ENCODE assay signal across 7 mouse cellular contexts in genomic region chr13:35782949-35783348, GRCm38 (mm10).
DNase-seq lines count a peak whose midpoint lies in the region; ATAC-seq and TF ChIP-seq lines count a peak whose summit lies in the region.

No protein-coding gene starts in this region.

- DNase-seq in ES-CJ7 (ENCODE audit: low read depth, low spot score), result peak; percentile 64
- peak; percentile 74 for DNase-seq in adipocyte (ENCODE audit: low spot score)
- peak; percentile 37 to 48 for DNase-seq in heart, adult 9 months (ENCODE audit: low spot score in 2 of 2)
- peak; percentile 48 for DNase-seq in kidney, postnatal 10 days
- peak; percentile 67 for DNase-seq in liver, postnatal 0 days
- peak; percentile 34 for DNase-seq in retina, postnatal 7 days (ENCODE audit: low read depth, low spot score)

- no peak overlapping the region for H3K27ac ChIP-seq in cortical plate, adult 2 months (ENCODE audit: insufficient read depth, low read length)
- H3K27ac ChIP-seq in liver, postnatal 0 days (ENCODE audit: low read depth), result peak overlapping the region; percentile 49

- TF ChIP-seq POLR2A in cortical plate, adult 2 months (IDR thresholded peaks at IDR 0.05; ENCODE audit: extremely low read depth, insufficient read depth, low read length), result no peak

- H3K4me1 ChIP-seq in cortical plate, adult 2 months (ENCODE audit: control insufficient read depth, insufficient read depth, low read length), result no peaks in the 10 kb centered on the region
- H3K4me1 ChIP-seq in liver, postnatal 0 days (ENCODE audit: insufficient read depth), result peaks cover 28% of the 10 kb centered on the region

- 39% methylated on average over 2 of the region's 2 CpGs for WGBS in liver, postnatal 0 days (ENCODE audit: insufficient replicate concordance)

- no peak for TF ChIP-seq EP300 in liver, postnatal 0 days (IDR thresholded peaks at IDR 0.05; ENCODE audit: low read depth)

- no peaks in the 10 kb centered on the region for H3K36me3 ChIP-seq in liver, postnatal 0 days (replicated peaks; ENCODE audit: insufficient read depth, low read length)

- peak; percentile 67 for TF ChIP-seq CTCF in cortical plate, adult 2 months (IDR thresholded peaks at IDR 0.05; ENCODE audit: extremely low read depth, insufficient read depth, low read length)
- peak; percentile 89 for TF ChIP-seq CTCF in liver, postnatal 0 days (IDR thresholded peaks at IDR 0.05; ENCODE audit: low read depth)

- no peaks in the 10 kb centered on the region for H3K27me3 ChIP-seq in liver, postnatal 0 days (ENCODE audit: insufficient read depth, low read length)

- no peak overlapping the region for H3K4me3 ChIP-seq in cortical plate, adult 2 months (ENCODE audit: insufficient read depth, low read length)
- no peak overlapping the region; the same call in 1 of the 2 replicates for H3K4me3 ChIP-seq in liver, postnatal 0 days (ENCODE audit: low read depth, low read length)

- H3K9me3 ChIP-seq in liver, postnatal 0 days (ENCODE audit: low read length), result no peaks in the 10 kb centered on the region

- H3K4me2 ChIP-seq in liver, postnatal 0 days (ENCODE audit: low read depth, low read length), result peak overlapping the region; percentile 56

- peak; percentile 93 for ATAC-seq in liver, postnatal 0 days

- H3K9ac ChIP-seq in liver, postnatal 0 days (replicated peaks), result no peak overlapping the region; the same call in 1 of the 2 replicates
